Mouse (Mus musculus) spleen, adult 12 weeks (tissue): ENCODE results near the gene Dll4.

Experiments used
- DNase-seq: peaks from one replicate; pipeline ENCODE4 v3.0.0; 2022; ENCODE audit warnings: low spot score

The Dll4 gene

GRCm38 (mm10) chr2:119325568-119326143 lies at the start of gene Dll4:
Dll4 (plus strand) TSS chr2:119325784.
- no peak for DNase-seq

- no peak for DNase-seq
Observed at GRCm38 (mm10) chr2:119276926-119277325, 48.7 kb upstream of the Dll4 start.

GRCm38 (mm10) chr2:119277810-119278209 lies 47.8 kb upstream of the Dll4 start:
- DNase-seq = no peak

- no peak for DNase-seq
Observed at GRCm38 (mm10) chr2:119281899-119282565, 43.6 kb upstream of the Dll4 start.

- DNase-seq = no peak
Observed at GRCm38 (mm10) chr2:119287372-119287771, 38.2 kb upstream of the Dll4 start.

GRCm38 (mm10) chr2:119288270-119288882 lies 37.2 kb upstream of the Dll4 start, which contains the start of gene Vps18:
Vps18 (plus strand) TSS chr2:119288740.
- peak; percentile 96 for DNase-seq

GRCm38 (mm10) chr2:119289014-119289416 lies 36.6 kb upstream of the Dll4 start:
- peak; percentile 23 for DNase-seq

GRCm38 (mm10) chr2:119292281-119292680 lies 33.3 kb upstream of the Dll4 start:
- no peak for DNase-seq

GRCm38 (mm10) chr2:119292852-119293251 lies 32.7 kb upstream of the Dll4 start:
- no peak for DNase-seq

- DNase-seq = no peak
Observed at GRCm38 (mm10) chr2:119293311-119293710, 32.3 kb upstream of the Dll4 start.

- no peak for DNase-seq
Observed at GRCm38 (mm10) chr2:119293776-119294390, 31.7 kb upstream of the Dll4 start.

- no peak for DNase-seq
Observed at GRCm38 (mm10) chr2:119294411-119294810, 31.2 kb upstream of the Dll4 start.

- DNase-seq = no peak
Observed at GRCm38 (mm10) chr2:119296756-119297155, 28.8 kb upstream of the Dll4 start.

- DNase-seq = no peak
Observed at GRCm38 (mm10) chr2:119297506-119297905, 28.1 kb upstream of the Dll4 start.

- DNase-seq = peak; percentile 48
Observed at GRCm38 (mm10) chr2:119298330-119298729, 27.3 kb upstream of the Dll4 start.

- no peak for DNase-seq
Observed at GRCm38 (mm10) chr2:119298839-119299238, 26.7 kb upstream of the Dll4 start.

- DNase-seq = peak; percentile 76
Observed at GRCm38 (mm10) chr2:119299981-119300818, 25.4 kb upstream of the Dll4 start.

- no peak for DNase-seq
Observed at GRCm38 (mm10) chr2:119300819-119301493, 24.6 kb upstream of the Dll4 start.

GRCm38 (mm10) chr2:119302876-119303275 lies 22.7 kb upstream of the Dll4 start:
- no peak for DNase-seq

GRCm38 (mm10) chr2:119304391-119304790 lies 21.2 kb upstream of the Dll4 start:
- DNase-seq = no peak

GRCm38 (mm10) chr2:119304798-119305208 lies 20.8 kb upstream of the Dll4 start:
- no peak for DNase-seq
